Mouse (Mus musculus): ENCODE measurements at regions not wholly inside any gene's neighbourhood (a gene's known extent, or its start where the extent isn't known, plus 50 kb on each side); places are given as distances from the start of the nearest gene placed in this dataset.

DNA sequence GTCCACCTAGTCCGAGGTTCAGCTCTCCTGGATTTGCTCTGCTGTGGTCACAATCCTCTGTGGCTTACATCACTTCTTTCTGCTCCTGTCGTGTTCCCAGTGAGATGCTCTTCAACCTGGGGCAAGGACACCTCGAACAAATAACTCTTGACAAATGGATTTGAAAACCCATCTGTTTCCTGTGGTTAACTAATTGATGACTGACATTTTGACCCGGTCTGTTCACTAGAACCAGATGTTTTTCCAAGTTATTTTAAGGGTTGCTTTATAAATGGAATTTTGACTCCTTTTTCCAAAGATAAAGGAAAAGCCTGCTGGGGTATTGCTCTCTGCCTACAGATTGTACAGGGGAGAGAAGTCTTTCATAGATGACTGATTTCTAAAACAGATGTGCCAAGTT lies 326.4 kb downstream of the Vps13c start:
- TF ChIP-seq EP300 (IDR thresholded peaks at IDR 0.05; ENCODE audit: low read depth) (no peak), CTCF (IDR thresholded peaks at IDR 0.05; ENCODE audit: low read depth) (no peak)

Data from heart, postnatal 0 days (tissue).